Mouse (Mus musculus) mouse trophoblast stem cell (cell line): ENCODE results near the gene Kmt2a.

Source experiments
- in situ Hi-C, 2 experiments: fragments of 300-500 bp; cut with MseI, MboI; formaldehyde crosslinking; loops; 2 replicates in 1 of 2; 3 replicates in 1 of 2; pipeline ENCODE4 v1.15.1; 2025

The Kmt2a gene

GRCm38 (mm10) chr9:44881221-44881871, at the start of gene Kmt2a:
Kmt2a (minus strand) TSS chr9:44881296.
- in situ Hi-C loops: no loop called here

GRCm38 (mm10) chr9:44921543-44921942, 40.4 kb upstream of the Kmt2a start:
- in situ Hi-C loops: no loop called here

GRCm38 (mm10) chr9:44921123-44921468, 40.0 kb upstream of the Kmt2a start:
- in situ Hi-C loops: no loop called here

GRCm38 (mm10) chr9:44920374-44921122, 39.5 kb upstream of the Kmt2a start, which contains the start of gene Atp5l:
Atp5l (minus strand) TSS chr9:44920742.
- in situ Hi-C loops: no loop called here

- in situ Hi-C loops: no loop called here
Observed at GRCm38 (mm10) chr9:44919606-44920005, 38.5 kb upstream of the Kmt2a start.

GRCm38 (mm10) chr9:44916196-44916595, 35.1 kb upstream of the Kmt2a start:
- in situ Hi-C loops: no loop called here

- in situ Hi-C loops: no loop called here
Observed at GRCm38 (mm10) chr9:44914706-44915105, 33.6 kb upstream of the Kmt2a start.

- in situ Hi-C loops: no loop called here
Observed at GRCm38 (mm10) chr9:44911365-44911764, 30.3 kb upstream of the Kmt2a start.

GRCm38 (mm10) chr9:44905620-44906019, 24.5 kb upstream of the Kmt2a start:
- in situ Hi-C loops: no loop called here

GRCm38 (mm10) chr9:44904964-44905363, 23.9 kb upstream of the Kmt2a start:
- in situ Hi-C loops: no loop called here

- in situ Hi-C loops: no loop called here
Observed at GRCm38 (mm10) chr9:44903856-44904255, 22.8 kb upstream of the Kmt2a start.

- in situ Hi-C loops: no loop called here
Observed at GRCm38 (mm10) chr9:44900402-44900801, 19.3 kb upstream of the Kmt2a start.

- in situ Hi-C loops: no loop called here
Observed at GRCm38 (mm10) chr9:44899716-44900115, 18.6 kb upstream of the Kmt2a start.

- in situ Hi-C loops: no loop called here
Observed at GRCm38 (mm10) chr9:44897024-44897423, 15.9 kb upstream of the Kmt2a start.

GRCm38 (mm10) chr9:44892664-44893063, 11.6 kb upstream of the Kmt2a start:
- in situ Hi-C loops: no loop called here

- in situ Hi-C loops: no loop called here
Observed at GRCm38 (mm10) chr9:44891210-44891609, 10.1 kb upstream of the Kmt2a start.

GRCm38 (mm10) chr9:44890122-44890521, 9.0 kb upstream of the Kmt2a start:
- in situ Hi-C loops: no loop called here

GRCm38 (mm10) chr9:44888114-44888624, 7.1 kb upstream of the Kmt2a start:
- in situ Hi-C loops: no loop called here

GRCm38 (mm10) chr9:44882981-44883569, 2.0 kb upstream of the Kmt2a start:
- in situ Hi-C loops: no loop called here

GRCm38 (mm10) chr9:44882436-44882980, 1.4 kb upstream of the Kmt2a start:
- in situ Hi-C loops: no loop called here

GRCm38 (mm10) chr9:44881941-44882435, 892 bp upstream of the Kmt2a start:
- in situ Hi-C loops: no loop called here
